Mouse (Mus musculus): Measurements from ENCODE around the gene Itpr1.

Itpr1 gene

GRCm38 (mm10) chr6:108325948-108326411, 113.1 kb downstream of the Itpr1 start:
- DNase-seq (ENCODE audit: low spot score): no peak

GRCm38 (mm10) chr6:108326751-108327161, 113.9 kb downstream of the Itpr1 start:
- no peak for DNase-seq (ENCODE audit: low spot score)

DNA sequence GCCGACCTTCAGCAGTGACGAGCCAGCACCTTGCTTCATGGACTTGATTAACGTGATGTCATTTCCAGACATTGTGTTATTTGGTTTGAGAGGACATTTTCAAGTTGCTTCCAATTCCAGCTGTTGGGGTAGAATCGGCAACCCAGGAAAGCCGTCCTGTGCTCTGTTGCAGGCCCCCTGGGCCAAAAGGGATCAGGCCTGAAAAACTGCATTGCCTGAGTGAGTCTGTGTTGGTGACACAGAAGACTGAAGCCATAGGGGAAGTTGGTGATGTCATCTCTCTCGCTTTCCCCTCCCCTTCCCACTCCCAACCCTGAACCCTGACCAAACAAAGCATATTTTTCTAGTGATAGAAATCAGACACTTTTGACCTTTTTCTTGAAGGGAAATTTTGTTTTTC, 114.7 kb downstream of the Itpr1 start:
- no peak for DNase-seq (ENCODE audit: low spot score)

DNA sequence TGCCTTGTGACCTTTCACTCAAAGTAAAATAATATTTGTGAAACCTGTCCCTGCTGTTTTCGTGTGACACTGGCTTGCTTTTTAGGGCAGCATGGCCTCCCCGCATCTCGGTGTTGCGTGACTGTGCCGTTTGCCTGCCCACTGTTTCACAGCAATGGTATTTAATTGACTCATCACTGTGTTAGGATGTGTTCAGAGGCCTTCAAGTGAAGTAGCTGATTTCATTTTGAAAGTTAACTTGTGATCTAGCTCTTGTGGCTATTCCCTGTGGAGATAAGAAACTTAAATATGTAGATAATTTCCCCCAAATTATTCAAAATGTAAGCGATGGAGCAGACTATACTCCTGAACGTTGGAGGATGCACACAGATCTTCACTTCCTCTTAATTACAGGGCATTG, 115.4 kb downstream of the Itpr1 start:
- no peak for DNase-seq (ENCODE audit: low spot score)

- DNase-seq (ENCODE audit: low spot score): no peak
These were observed 117.6 kb downstream of the Itpr1 start for GRCm38 (mm10) chr6:108330461-108330860.

GRCm38 (mm10) chr6:108331268-108331667, 118.4 kb downstream of the Itpr1 start:
- DNase-seq (ENCODE audit: low spot score): no peak

GRCm38 (mm10) chr6:108334059-108334458, 121.2 kb downstream of the Itpr1 start:
- DNase-seq (ENCODE audit: low spot score): no peak

- no peak for DNase-seq (ENCODE audit: low spot score)
These were observed 122.4 kb downstream of the Itpr1 start for GRCm38 (mm10) chr6:108335202-108335823.

- DNase-seq (ENCODE audit: low spot score): no peak
These were observed 123.6 kb downstream of the Itpr1 start for GRCm38 (mm10) chr6:108336506-108336905.

DNA sequence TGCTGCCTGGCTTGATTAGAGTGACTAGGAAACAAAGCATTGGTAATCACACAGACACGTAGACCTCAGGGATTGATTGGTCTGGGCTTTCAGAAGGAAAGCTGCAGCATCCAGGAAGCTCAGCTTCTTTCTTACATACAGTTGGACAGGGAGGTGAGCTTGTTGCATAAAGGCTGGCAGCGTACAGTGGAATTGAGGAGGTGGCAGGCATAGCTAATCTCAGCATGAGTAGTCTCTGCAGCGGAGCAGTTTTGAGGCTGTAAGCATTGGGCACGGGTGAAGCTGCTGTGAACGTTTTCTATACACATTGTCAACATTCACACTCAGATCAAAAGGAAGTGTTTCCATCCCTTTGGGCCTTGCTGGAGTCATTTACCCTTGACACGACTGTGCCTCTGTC, 124.4 kb downstream of the Itpr1 start:
- DNase-seq (ENCODE audit: low spot score): no peak

DNA sequence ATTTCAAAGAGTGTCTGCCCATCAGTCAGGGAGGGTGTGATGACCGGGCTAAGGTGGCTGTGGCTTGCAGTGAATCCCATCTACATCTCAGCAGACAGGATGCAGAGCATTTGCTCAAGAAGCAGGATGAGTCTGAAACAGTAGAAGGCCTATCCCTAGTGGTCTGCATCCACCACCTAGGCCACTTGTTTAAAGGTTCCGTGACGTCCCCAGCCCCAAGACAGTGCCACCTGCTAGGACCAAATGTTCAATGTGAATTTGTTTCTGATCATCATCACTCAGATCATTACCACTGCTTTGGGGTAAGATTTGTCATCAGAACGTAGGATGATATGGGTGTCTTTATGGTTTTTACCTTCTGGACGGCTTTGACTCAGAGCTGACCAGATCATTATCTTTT, 125.5 kb downstream of the Itpr1 start:
- DNase-seq (ENCODE audit: low spot score): no peak

- DNase-seq (ENCODE audit: low spot score): no peak
These were observed 130.1 kb downstream of the Itpr1 start for GRCm38 (mm10) chr6:108342989-108343388.

- no peak for DNase-seq (ENCODE audit: low spot score)
These were observed 130.9 kb downstream of the Itpr1 start for GRCm38 (mm10) chr6:108343781-108344310.

DNA sequence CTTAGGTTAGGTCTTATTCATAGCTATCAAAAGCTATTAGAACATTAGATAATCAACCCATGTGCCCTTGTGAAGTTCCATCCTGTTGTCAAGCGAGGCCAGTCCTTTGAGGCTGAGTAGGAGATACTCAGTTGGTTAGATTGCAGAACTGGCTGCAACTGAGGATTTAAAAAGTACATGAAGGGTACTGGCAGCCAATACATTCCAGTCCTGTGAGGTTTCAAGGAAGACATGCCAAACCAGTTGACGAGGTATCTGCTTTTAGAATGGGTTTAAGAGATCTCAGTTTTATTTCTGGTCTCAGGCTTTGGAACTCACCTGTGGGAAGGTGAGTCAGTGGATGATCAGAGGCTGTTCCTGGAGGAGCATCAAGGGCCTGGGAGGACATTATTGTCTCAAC, 137.9 kb downstream of the Itpr1 start:
- DNase-seq (ENCODE audit: low spot score): no peak

- no peak for DNase-seq (ENCODE audit: low spot score)
These were observed 139.1 kb downstream of the Itpr1 start for GRCm38 (mm10) chr6:108351998-108352397.

DNA sequence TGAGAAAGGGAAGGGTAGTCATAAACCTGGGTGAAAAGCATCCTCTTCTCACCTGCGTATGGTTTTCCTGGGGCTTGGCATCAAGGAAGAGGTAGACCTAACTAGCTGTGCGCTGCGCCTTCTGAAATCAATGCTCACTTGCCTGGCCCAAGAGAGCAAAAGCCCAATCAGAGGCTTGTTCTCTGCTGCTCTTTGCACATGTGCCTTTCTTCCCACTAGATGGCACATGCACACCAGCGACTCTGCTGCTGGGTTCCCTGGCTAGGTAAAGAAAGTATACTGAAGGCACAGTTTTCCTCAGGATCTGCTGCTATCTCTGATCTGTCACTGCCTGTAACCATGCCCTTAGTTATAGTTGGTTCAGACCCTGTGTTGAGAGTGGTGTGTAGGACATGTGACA, 154.5 kb downstream of the Itpr1 start:
- no peak for DNase-seq (ENCODE audit: low spot score)

DNA sequence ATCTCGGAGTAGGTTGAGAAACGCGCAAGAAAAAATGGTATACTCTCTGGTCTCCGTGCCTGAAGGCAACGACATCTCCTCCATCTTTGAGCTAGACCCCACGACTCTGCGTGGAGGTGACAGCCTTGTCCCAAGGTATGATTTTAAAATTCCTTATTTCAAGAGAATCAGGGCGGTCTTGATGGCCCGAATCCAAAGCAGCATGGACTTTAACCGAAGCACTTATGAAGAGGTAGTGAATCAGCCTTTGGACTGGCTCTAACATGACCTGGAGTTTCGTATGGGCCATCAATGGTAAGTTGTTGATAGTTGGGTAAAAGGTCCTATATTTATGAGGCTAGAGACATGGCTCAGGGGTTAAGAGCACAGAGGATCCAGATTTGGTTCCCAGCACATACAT, 156.1 kb downstream of the Itpr1 start:
- no peak for DNase-seq (ENCODE audit: low spot score)

DNA sequence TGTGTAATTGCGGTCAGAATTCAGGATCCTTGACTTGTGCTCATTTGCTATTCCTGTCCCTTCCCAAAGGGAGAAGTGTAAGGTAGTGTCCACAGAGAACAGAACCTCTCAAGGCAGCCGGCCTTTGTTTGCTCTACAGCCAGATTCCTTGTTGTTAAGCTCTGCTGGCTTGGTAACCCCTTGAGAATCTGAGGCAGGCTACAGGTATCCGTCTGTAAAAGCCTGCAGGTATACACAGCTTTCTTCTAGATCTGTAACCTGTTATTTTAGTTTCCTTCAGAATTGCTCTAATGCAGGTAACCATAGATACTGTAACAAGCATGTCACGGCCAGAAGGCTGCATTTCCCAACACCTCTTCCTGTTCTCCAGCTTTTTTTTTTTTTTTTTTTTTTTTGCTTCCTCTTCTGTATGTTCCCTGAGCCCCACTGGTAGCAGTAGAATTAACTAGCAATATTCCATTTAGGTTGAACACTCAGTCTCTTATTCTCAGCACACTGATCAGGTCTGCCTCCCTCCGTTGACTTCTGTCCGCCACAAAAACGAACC, 158.5 kb downstream of the Itpr1 start:
- DNase-seq (ENCODE audit: low spot score): no peak

DNA sequence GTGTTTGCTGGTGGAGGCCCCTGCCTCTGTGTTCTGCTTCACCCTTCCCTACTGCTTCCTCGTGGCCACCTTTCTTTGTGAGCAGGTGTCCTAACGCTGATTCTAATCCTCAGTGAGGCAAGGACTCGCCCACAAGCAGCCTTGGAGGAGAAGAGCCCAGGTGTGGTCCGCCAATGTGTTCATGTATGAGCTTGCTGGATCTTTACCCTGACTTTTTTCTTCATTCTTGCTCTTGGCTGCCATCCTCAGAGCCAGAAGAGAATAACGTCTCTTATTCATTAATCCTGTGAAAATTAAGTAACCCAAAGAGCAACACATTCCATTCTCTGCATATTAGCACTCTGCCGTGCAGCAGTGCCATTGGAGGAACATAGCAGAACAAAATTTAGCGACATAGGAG, 161.1 kb downstream of the Itpr1 start:
- DNase-seq (ENCODE audit: low spot score): no peak

DNA sequence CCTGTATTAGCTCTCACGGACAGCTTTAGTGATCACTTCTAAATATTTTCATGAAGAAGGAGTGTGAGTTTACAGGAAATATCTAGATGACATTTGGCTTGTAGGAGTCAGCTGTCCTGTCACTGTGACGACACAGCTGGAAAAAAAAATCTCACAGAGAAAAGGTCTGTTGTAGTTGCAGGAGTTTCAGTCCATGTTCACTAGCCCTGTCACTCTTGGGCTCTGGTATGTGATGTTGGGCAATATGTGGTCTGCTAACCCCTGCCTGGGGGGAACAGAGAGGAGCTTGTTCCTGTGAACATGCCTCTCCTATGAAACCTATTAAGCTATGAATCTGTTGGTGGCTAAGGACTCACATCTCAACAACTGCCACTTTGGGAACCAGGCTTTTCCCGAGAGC, 166.1 kb downstream of the Itpr1 start:
- no peak for DNase-seq (ENCODE audit: low spot score)

DNA sequence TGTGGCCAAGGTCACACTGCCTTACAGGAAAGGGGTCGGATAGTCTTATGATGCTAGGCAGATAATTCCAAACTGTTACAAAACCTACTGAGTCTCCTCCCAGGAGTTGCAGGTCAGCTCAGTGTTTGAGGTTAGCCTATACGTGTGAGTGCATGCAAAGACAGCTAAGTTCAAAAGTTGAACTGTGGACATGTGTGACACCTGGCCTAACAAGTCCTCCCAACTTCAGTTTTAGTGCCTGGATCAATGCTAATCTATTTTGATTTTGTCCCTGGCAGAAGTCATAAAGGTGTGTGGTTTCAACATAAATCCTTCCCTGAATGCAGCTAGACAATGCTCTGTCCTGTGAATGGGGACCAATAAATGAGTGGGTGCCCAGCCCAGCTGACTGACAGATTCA, 167.3 kb downstream of the Itpr1 start:
- no peak for DNase-seq (ENCODE audit: low spot score)

DNA sequence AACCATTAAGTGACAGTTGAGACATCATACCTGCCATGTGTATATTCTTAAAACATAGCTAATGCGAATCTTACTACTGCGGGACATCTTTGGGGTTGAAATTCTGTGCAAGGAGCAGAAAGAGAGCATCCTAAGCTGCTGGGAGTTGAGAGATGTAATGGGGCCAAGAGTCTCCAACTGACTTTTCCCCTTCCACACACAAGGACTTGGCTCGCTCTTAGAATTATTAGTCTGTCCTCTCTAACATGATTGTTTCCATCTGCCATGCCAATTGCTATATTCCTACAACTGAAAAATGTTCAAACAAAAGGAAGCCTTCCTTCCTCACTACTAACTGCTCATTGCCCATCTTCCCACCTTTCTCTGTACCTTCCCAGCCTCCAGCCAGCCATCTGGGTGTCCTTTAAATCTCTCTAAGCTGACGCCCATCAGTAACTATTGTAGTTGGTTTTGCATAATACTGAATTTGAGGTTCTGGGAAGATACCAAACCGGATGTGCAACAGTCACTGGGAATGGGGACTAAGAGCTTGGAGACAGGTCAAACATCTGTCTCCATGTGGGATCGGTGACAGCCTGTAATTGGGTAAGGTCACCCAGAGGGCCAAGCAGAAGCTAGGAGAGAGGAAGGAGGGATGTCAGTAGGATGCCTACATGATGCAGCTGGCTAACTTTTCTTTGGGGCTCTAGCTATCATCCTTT, 177.9 kb downstream of the Itpr1 start:
- DNase-seq (ENCODE audit: low spot score): no peak

GRCm38 (mm10) chr6:108393131-108393530, 180.2 kb downstream of the Itpr1 start:
- no peak for DNase-seq (ENCODE audit: low spot score)

Data from testis, postnatal 14 days (tissue).